Mouse (Mus musculus) liver, embryonic 11.5 days (tissue): ENCODE data around the gene Vcp. TPM values are rescaled to one million over a fixed set of nuclear protein-coding genes. Genes with fewer than 3 reads are reported as not detected.

Experiments
- ATAC-seq: fragments of 200-750 bp; cut with Nextera tagmentation; replicated peaks from 2 replicates; pipeline ENCODE4 v1.8.0; 2017; ENCODE audit warnings: moderate number of reproducible peaks, mild to moderate bottlenecking, moderate TSS enrichment, moderate library complexity; ENCODE audit not compliant: low FRiP score
- DNase-seq: peaks from one replicate; pipeline ENCODE4 v3.0.0-alpha.2; 2017; ENCODE audit warnings: low spot score
- H3K27ac ChIP-seq: fragments of 300-500 bp; sonication (generic); 2 replicates; pipeline ENCODE4 v1.5.1; 2014; ENCODE audit warnings: mild to moderate bottlenecking, low read depth, low read length, control low read depth
- H3K27me3 ChIP-seq: fragments of 300-500 bp; sonication (generic); replicated peaks from 2 replicates; pipeline ENCODE4 v1.6.1; 2014; ENCODE audit warnings: low read length, mixed read lengths; ENCODE audit not compliant: control insufficient read depth, insufficient read depth
- H3K36me3 ChIP-seq: fragments of 300-500 bp; sonication (generic); 2 replicates; pipeline ENCODE4 v1.6.1; 2014; ENCODE audit warnings: mild to moderate bottlenecking, low read length, moderate library complexity, mixed read lengths; ENCODE audit not compliant: control insufficient read depth, insufficient read depth
- H3K4me1 ChIP-seq: fragments of 300-500 bp; sonication (generic); replicated peaks from 2 replicates; pipeline ENCODE4 v1.6.1; 2014; ENCODE audit warnings: low read length, mixed read lengths; ENCODE audit not compliant: control insufficient read depth, insufficient read depth
- H3K4me2 ChIP-seq: fragments of 300-500 bp; sonication (generic); 2 replicates; pipeline ENCODE4 v1.6.1; 2014; ENCODE audit warnings: mild to moderate bottlenecking, control low read depth, moderate library complexity
- H3K4me3 ChIP-seq: fragments of 300-500 bp; sonication (generic); 2 replicates; pipeline ENCODE4 v1.5.1; 2014; ENCODE audit warnings: low read depth, low read length, control low read depth
- H3K9ac ChIP-seq: fragments of 300-500 bp; sonication (generic); 2 replicates; pipeline ENCODE4 v1.6.1; 2014; ENCODE audit warnings: low read depth, low read length, control low read depth
- H3K9me3 ChIP-seq: fragments of 300-500 bp; sonication (generic); 2 replicates; pipeline ENCODE4 v1.6.1; 2016; ENCODE audit warnings: low read length, inconsistent platforms, mixed read lengths; ENCODE audit not compliant: control insufficient read depth
- WGBS: fragments of 180-500 bp; shearing (Covaris S2); extraction: QIAGEN DNeasy Blood & Tissue Kit; methylation state at CpG from one replicate; pipeline ENCODE4 v1.1.7; 2014; 5-methylcytosine and 5-hydroxymethylcytosine counted together
- polyA plus RNA-seq: library from polyadenylated mRNA; unstranded; fragments of >200 nt; fragmentation: Nextera tagmentation; extraction: Ambion mirVana; gene quantifications from 2 replicates; pipeline ENCODE4 v1.2.1, GENCODE M21; 2014

Vcp gene
- polyA plus RNA-seq, 1 experiment from 2014 or later, result 452 TPM

GRCm38 (mm10) chr4:42932229-42932969, 67.9 kb downstream of the Vcp start:
- Histone ChIP-seq H3K27me3 (peaks cover 15% of the 10 kb centered on the region), H3K4me3 (no peak overlapping the region), H3K4me1 (peaks cover 4% of the 10 kb centered on the region), H3K9ac (no peak overlapping the region), H3K27ac (no peak overlapping the region), H3K4me2 (no peak overlapping the region), H3K9me3 (no peaks in the 10 kb centered on the region), H3K36me3 (no peaks in the 10 kb centered on the region)
- WGBS, result 68% methylated on average over 8 of the region's 8 CpGs
- DNase-seq, result no peak
- ATAC-seq, result no peak

Other genes starting within 250 kb of the Vcp start
- not detected in 2 replicates for gene Ccl19, start 243.9 kb downstream of the Vcp start, polyA plus RNA-seq
- 0.65 and 1.2 TPM in 2 replicates for gene Ccl21a, start 226.5 kb downstream of the Vcp start, polyA plus RNA-seq
- gene Fam205a1, start 146.6 kb downstream of the Vcp start, polyA plus RNA-seq, result 0.22 and 0.29 TPM in 2 replicates
- gene Gm12394, start 143.7 kb downstream of the Vcp start, polyA plus RNA-seq, result 0.11 and 0.18 TPM in 2 replicates
- 0.71 and 0.75 TPM in 2 replicates for gene Fam205c, start 126.3 kb downstream of the Vcp start, polyA plus RNA-seq
- gene Phf24, start 83.8 kb downstream of the Vcp start, polyA plus RNA-seq, result 0.38 and 0.42 TPM in 2 replicates
- gene Dnajb5, start 50.7 kb downstream of the Vcp start, polyA plus RNA-seq, result 2.0 and 3.0 TPM in 2 replicates
- gene 1700022I11Rik, start 30.9 kb downstream of the Vcp start, polyA plus RNA-seq, result 0.41 and 0.53 TPM in 2 replicates
- 18.2 and 18.6 TPM in 2 replicates for gene Fancg, start 10.0 kb upstream of the Vcp start, polyA plus RNA-seq
- 22.5 and 23.3 TPM in 2 replicates for gene Pigo, start 25.3 kb upstream of the Vcp start, polyA plus RNA-seq
- 409 and 425 TPM in 2 replicates for gene Stoml2, start 31.2 kb upstream of the Vcp start, polyA plus RNA-seq
- 6.0 and 7.4 TPM in 2 replicates for gene Fam214b, start 45.7 kb upstream of the Vcp start, polyA plus RNA-seq
- 2.0 and 2.4 TPM in 2 replicates for gene Unc13b, start 58.4 kb upstream of the Vcp start, polyA plus RNA-seq